Mouse (Mus musculus): ENCODE results near the gene Lbr.

DNA sequence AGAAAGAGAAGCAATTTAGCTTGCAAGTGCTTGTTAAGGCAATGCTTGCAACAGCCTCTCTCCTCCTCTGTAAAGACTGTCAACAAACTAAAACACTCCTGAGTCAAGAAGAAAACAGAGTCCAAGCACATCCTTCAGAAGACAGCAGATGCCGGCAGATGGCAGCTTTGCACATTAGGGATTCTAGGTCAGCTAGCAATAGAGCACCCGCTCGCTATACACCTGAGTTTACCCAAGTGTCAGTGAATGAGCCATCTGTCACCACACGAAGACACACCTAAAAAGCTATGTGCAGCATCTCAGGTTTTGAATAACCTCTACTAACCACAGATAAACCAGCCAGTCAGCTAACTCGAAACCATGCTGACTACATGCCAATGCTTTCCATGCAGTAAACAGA, 10.1 kb downstream of the Lbr start:
- TF ChIP-seq CTCF (IDR thresholded peaks at IDR 0.05; ENCODE audit: low read depth, low read length) (no peak), POLR2A (IDR thresholded peaks at IDR 0.05; ENCODE audit: insufficient read depth, low read length) (no peak)

All from ES-Bruce4 (cell line).